Mouse (Mus musculus): ENCODE measurements around the gene Pgp.
A peak's percentile ranks its signal among the peaks of the same experiment; 100 is the strongest.
"Not testable (repeated sequence)": the region's sequence is repeated elsewhere in the genome, so short reads cannot be mapped to it uniquely, and the experiment has no call there.

Gene Pgp

DNA sequence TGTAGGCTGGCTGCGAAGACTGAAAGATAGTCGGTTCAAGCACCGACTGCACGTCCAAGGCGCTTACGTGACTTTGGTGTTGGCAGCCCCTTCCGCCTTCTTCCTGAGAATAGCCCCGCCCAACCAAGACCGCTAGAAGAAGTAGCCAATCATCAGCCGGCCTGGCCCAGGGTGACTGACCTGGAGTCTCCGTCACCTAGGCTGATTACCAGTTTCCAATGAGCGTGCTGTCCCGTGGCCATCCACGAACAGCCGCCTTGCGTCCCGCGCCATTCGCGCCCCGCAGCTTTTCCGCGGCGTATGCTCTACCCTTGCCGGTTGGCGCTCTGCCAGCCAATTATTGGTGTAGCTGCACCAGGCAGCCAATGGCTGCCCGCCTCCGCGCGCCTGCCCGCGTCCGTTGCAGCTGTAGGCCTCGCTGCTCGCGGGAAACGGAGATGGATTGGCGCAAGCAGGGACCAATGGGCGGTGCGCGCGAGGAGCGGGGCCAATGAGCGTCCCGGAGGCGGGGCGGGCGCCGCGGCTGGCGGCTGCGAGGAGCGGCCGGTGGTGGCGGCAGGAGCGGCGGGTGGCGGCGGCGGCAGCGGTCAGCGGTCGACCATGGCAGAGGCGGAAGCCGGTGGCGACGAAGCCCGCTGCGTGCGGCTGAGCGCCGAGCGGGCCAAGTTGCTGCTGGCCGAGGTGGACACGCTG, at the start of gene Pgp, which contains the start of gene E4f1:
Gene Pgp (plus strand): TSS at position 483 of the 693 bp plus-strand sequence.
Gene E4f1 (minus strand): TSS at position 404 of the 693 bp plus-strand sequence.
- DNase-seq, result peak; percentile 100

DNA sequence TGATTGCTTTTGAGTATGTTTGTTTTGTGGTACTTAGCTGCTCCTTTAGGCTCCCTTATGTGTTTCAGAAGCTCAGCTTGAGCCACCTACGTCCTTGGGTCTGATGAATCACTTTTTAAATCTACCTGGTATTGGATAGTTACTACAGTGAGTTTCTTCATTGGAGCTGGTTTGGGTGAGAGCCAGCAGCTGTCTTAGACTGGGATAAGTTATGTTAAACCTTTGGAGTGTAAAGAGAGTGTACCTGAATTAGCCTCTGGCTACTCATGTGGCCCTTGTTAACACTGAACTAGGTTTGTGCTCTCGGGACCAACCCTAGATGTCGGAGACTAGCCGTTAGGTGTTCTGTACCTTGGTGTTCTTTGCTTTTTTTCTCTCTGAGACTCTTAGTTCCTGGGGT, 47.1 kb upstream of the Pgp start:
- no peak for DNase-seq

DNA sequence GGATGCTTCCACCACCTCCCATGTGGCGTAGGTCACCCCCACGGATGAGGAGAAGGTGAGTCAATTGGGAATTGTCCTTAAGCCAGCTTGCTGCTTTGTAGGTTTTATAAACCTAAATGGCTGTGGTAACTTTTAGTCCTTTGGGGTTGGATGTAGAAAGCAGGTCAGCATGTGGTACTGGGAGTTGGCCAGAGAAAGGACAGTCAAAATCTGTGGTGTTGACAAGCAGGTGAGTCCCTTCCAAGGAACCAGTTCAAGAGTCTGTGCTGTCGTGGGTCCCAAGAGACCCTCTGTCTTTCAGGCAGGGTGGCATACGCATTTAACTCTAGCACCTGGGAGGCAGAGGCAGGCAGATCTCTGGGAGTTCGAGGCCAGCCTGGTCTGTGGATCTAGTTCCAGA, 45.7 kb upstream of the Pgp start:
- no peak for DNase-seq

DNA sequence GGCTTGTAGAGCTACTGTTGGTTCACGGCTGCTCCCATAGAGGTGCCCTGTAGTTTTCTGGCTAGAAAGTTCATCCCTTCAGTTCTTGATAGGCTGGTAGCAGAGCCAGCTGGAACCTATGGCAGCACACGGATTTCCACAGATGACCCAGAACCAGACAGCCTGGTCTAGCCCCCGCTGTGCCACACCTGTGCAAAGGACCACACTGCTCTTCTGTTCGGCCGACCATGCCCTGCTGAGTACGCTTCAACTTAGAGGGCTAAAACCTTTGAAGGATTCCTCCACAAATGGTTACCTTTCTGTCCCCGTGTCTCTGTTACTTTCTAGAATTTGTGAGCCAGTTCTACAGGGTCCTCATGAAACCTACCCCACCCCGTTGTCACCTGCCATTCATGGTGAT, 44.9 kb upstream of the Pgp start:
- DNase-seq, result not testable (repeated sequence)

DNA sequence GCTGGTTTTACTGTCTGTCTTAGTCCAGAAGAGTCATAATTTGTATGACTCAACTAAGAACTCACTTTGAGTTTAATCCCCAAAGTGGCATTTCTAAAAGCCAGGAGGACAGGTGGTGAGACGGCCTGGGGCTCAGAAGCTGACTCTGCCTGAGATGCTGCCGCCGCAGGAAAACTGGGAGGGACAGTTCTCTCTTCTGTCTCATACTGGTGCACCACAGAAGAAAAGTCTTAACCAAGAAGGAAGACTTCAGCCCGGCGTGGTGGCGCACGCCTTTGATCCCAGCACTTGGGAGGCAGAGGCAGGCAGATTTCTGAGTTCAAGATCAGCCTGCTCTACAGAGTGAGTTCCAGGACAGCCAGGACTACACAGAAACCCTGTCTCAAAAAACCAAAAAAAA, 44.3 kb upstream of the Pgp start:
- no peak for DNase-seq

DNA sequence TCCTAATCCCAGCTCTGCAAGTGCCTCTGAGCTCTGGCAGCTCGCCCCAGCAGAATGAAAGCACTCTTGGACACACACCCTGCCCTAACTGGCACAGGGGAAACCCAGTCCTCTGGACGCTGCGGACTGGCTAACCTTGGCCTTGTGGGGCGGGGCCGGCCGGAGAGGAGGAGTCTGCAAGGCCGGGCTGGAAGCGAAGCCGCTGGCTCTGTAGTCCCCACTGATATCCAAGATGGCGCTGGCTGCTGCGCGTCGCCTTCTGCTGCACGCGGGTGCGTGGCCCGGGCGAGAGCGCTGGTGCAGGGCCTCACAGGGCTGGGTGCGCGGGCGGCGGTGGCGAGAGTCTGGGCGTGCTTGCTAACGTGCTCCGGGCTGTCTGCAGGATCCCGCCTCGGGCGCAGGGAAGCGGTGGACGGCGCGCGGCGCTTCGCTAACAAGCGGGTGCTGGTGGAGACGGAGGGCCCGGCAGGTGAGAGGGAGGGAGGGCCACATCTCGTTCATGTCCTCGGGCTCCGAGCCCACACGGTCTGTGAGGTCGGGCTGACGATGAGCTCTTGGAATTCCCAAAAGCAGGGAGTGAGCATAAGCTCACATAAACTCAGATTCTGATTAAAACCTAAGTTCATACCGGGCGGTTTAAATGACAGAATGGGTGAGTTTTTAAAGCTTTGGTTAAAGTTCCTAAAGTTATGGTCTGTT, 43.6 kb upstream of the Pgp start, which contains the start of gene Eci1:
Gene Eci1 (plus strand): TSS at position 171 of the 699 bp plus-strand sequence.
- peak; percentile 92 for DNase-seq

DNA sequence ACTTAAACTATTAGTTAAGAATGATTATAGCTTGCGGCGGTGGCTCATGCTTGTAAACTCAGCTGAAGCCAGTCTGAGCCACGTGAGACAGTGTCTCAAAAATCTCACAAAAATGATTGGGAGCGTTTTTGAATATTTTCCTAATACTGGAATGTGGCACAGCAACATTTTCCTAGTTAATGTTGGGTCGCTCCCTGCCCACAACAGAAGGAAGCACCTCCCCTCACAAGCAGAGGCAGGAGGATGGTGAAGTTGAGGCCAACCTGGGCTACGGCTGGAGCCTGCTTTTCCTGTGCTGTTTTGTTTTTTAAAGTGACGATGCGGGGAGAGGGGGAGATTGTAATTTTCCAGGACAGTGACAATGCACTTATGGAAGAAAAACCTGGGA, 43.0 kb upstream of the Pgp start:
- no peak for DNase-seq

DNA sequence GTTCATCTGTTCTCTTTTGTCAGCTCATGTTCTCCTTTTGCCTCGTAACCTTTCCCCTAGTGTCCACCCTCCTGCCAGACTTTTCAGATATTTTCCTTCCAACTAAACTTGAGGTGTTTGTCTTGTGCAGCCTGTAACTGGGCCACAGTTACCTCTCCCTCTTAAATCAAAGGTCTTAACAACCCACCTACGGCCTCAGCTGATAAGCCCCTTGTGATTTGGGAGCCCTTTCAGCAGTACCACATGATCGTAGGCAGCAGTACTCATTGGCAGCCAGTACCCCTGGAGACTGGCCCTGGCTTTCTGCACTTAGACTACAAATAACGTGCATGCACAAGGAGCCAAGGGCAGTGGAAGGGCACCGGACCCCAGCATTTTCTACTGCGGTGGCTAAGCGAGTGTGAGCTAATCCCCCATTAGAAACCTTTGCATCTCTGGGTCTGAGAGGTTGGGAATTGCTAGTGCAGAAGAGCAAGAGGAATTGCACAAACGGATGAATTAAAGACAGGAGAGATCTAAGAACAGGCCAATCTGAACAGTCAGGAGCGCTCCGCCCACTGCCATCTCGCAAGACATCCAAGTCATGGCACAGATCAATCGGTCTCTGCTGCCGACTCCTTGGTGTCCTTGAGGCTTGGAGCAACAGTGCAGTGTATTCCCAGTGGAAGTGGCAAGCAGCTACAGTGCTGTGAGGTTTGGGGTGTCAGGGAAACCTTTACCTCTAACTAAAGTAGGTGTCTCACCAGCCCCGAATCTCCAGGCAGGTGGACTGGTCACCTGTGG, 40.8 kb upstream of the Pgp start:
- DNase-seq, result no peak

DNA sequence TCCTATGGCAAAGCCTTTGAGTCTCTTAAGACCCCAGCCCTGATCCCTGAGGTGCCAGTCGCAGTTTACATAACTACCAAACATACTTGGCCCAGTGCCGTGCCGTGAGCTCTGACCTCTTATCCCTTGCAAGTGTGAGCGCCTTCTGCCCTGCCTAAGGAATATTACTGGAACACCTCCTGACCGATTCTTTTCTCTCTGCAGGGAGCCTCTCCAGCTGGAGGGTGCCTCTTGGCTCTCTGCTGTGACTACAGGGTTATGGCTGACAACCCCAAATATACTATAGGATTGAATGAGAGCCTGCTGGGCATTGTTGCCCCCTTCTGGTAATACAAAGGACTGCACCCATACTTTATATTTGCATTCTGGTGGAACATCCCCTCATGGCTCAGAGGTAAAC, 33.2 kb upstream of the Pgp start:
- DNase-seq, result no peak

DNA sequence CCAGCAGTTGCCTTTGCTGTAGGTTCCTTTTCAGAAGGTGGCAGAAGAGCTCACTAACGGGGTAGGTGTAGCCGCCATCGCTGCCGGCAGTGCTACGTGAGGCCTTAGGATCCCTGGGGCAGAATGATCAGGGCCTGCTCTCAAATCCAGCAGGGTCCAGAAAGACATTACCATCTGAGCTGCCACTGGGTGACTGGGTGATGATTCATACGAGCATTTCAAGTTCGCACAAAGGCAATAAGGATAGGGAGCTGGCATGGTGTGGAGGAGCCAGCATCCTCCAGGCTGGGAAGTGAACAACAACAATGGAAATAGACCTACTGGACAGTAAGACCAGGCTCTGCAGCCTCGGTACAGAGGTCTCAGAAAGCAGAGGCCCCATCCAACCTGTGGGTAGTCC, 29.8 kb upstream of the Pgp start:
- DNase-seq, result no peak

DNA sequence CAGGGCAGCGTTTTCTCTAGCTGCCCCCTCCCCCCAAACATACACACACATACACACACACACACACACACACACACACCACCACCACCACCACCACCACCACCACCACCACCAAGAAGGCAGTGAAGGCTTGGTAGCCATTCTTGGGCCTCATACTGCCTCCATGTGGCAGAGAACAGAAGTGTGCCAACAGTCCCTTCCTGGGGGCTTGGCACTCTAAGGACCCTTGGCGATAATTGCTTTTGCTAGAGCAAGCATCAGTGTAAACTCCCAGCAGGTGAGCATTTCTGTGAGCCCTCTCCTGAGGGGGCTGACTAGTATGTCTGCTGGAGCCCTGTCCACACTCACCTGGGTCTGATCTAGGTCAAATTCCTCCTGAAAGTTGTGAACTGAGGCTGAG, 29.0 kb upstream of the Pgp start:
- no peak for DNase-seq

DNA sequence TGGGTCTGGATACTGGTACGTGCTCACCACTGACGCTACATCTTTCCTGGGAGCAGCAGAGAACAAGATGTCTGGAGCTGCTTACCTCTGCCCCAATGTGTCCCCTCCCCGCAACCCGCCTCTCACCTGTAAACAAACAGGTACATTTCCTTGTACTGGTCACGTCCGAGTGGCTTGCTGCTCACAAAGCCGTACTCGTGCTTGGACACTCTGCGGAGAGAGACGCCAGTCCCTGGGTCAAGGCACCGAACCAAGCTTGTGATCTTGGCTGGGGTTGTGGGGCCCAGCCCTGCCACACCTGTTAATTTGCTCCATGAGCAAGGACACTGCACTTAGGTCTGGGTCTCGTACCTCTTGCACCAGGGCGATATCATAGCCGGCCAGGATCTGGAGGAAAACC, 28.1 kb upstream of the Pgp start:
- no peak for DNase-seq

DNA sequence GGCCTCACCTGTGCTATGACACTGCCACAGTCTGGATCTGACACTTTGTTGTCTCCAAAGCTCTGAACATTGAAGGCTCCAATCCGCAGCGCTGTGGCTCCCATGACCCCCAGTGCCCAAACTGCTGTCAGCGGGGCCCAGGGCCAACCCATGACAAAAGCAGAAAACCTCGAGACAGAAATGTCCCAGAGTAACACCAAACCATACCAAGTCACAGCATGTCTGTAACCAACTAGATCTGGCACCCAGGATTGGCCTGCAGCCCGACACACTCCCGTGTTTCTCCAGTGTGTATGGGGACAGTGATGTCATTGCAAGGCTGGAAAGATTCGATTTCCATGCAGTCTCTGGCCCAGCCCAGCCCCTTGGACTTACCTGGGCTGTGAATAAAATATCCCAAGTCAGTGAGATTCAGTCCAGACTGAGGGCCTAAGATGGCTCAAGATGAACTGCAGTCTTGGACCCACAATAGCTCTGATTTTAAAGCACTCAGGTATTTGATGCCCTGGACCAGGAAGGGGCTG, 27.5 kb upstream of the Pgp start, which contains the start of gene Dnase1l2:
Gene Dnase1l2 (minus strand): TSS at position 474 of the 524 bp plus-strand sequence.
- no peak for DNase-seq

DNA sequence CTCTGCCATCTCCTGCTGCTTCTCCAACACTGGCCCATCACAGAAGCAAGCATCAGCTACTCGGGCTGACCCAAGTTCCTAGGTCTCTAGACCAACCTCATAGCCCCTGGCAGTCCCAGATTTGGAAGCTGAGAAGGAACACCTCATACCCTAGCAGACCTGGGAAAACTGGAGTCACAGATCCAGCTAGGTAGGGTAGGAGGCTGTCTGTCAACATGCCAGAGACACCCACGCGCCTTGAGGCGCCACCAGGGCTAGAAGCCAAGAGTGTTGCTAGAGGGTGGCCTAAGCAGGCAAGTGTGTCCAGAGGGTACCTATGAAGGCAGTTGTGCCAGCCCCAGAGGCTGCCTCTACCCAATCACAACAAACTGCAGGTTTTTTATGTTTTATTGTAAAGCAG, 26.8 kb upstream of the Pgp start:
- DNase-seq, result peak; percentile 51

DNA sequence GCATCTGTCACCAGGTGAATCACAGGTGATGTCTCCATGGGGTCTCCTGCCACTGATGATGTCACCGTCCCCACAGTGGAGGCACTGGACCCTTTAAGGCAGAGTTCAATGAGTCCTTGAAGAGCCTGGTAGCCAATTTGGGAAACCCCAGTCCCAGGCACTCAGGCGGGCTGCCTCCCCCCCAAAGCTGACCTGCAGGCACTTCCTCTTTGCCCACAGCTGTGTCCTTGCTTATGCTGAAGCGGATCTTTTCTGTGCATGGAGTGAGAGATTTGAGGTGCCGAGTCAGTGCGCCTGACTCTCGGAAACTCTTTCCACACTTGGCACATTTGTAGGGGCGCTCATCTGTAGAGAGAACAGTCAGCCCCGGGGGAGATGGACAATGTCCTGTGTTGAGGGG, 23.6 kb upstream of the Pgp start:
- DNase-seq, result no peak

DNA sequence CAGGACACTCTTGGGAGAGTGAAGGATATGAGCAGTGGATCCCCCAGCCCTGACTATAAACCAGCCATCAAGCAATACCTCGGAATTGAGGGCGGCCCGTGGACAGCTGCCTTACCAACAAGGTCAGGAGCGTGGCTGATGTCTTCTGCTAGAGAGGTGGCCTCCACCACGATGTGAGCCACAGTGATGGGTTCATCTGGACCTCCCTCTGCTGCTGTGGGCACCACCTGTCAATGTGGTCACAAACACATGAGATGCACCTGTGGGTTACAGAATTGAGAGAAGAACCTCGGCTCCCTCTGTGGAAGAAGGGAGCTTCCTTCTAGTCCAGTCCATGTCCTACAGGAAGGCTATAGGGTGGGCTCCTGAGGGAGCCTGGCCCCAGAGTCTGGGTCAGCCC, 20.7 kb upstream of the Pgp start:
- DNase-seq, result no peak

DNA sequence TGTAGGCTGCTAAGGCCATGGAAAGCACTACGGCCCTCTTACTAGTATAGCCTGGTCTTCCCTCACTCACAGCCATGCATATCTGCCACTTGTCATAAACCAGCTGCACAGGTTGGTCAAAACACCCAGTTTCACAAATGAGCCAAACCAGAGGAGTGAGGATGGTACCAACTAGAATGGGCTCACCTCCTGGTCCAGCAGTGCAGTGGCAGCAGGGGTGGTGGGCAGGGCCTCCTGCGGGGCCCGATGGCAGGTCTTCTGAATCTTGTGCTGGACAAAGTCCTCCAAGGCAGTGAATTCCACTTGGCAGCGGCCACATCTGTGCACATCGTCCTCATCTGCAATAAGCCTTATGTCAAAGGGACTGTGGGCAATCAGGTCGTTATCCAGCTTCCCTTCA, 19.0 kb upstream of the Pgp start:
- no peak for DNase-seq

DNA sequence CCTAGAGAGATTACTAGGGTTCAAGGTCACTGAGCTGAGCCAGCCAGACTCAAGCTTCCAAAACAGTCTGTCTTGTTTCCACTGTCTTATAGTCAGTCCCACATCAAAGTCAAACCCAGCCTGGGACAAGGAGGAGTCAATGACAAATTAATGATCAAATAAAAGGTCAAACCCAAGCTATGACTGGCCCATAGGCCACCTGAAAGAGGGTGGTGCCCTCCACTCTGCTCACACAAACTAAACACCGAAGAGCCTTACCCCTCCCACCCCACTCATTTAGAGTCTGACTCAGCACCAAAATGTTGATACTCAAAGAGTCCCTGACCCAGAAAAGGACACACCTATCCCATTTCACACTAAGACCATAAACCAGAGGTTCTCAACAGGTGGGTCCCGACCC, 16.8 kb upstream of the Pgp start:
- no peak for DNase-seq

DNA sequence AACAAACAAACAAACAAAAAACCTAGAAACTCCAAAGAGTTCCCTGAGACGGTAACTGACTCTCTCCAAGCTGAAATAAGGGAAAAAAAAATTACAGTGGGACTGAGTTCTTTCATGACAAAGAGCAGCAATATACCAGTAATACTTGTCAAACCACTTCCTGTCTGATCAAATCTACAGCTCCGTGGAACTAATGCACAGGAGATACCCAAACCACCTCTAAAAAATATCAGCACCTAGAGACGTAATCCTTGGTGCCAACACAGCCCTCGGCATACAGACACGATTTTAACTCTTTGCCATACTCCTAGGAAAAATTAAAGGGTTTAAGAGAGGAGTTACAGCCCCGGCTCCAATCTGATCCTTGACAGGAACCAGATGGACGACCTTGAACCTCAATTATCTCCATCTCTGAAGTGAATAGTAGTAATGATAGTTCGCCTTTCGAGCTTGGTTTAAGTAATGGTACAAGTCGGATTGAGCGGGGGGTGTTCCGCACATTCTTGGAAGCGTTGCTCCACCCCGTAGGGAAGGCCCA, 15.9 kb upstream of the Pgp start:
- no peak for DNase-seq

DNA sequence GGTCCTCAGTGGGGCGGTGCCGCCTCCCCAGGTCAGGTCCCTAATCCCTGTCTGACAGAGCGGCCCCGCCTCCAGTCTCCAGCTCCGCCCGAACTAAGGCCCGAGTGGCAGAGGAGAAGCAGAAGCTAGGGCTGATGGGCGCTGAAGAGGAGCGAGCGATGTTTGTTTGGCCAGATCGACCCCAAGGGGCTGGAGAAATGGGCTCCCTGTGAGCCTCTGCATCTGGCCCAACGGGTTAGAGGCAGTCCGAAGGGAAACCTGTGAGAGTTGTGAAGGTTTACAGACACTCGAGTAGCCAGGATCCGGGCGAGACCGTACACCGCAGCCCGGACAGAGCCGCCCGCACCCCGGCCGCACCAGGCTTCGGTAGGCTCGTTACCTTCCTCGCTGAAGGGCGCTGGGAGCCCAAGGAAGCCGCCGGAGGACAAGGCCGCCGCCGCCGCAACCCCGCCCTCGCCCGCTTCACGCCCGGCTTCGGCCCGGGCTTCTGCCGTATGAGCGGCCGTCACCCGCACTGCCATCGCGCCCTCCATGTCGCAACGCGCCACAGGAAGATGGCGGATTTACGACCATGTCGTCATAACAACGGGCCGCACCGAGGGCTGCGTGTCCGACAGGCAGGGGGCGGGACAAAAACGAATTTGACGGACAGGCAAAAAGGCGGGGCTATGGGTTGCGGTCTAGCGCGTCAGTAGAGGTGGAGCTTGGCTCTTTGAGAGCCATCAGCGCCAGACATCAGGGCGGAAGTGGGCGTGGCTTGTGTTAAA, 15.3 kb upstream of the Pgp start:
- peak; percentile 99 for DNase-seq

DNA sequence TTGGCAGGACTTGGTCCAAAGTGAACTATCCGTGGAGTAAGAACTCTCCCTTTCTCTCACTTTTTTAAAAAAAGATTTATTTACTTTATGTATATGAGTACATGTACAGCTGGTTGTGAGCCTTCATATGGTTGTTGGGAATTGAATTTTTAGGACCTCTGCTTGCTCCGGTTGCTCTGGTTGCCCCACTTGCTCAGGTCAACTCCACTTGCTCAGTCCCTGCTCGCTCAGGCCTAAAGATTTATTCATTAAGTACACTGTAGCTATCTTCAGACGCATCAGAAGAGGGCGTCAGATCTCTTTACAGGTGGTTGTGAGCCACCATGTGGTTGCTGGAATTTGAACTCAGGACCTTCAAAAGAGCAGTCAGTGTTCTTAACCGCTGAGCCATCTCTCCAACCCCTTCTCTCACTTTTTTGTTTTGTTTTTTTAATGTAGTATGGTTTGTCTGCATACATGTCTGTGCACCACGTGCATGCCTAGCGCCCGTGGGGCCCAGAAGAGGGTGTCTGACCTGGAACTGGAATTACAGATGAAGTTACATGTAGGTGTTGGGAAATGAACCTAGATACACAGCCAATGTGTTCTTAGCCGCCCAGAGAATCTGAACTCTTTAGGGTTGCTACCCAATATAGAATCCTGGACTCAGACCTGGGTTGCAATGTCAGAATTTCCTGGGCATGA, 14.5 kb upstream of the Pgp start:
- not testable (repeated sequence) for DNase-seq

DNA sequence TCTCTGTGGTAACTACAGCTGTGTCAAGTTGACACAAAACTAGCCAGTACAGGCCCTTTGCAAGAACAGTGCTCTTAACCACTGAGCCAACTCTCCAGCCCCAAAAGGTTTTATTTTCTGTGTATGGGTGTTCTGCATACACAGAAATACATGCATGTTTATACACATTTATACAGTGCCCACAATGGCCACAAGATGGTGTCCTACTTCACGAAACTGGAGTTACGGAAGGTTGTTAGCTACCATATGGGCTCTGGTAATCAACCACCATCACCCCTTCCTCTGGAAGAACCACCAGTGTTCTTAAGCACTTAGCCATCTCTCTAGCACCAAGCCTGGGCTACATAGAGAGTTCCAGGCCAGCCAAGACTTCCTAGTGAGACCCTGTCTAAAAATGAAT, 8.6 kb upstream of the Pgp start:
- no peak for DNase-seq
